Mouse (Mus musculus) NIH3T3 (cell line): Measurements from ENCODE around the gene March10.

Experiments used
- DNase-seq: peaks from one replicate; pipeline ENCODE4 v3.0.0-alpha.2; 2012; ENCODE audit warnings: low read depth

The March10 gene

DNA sequence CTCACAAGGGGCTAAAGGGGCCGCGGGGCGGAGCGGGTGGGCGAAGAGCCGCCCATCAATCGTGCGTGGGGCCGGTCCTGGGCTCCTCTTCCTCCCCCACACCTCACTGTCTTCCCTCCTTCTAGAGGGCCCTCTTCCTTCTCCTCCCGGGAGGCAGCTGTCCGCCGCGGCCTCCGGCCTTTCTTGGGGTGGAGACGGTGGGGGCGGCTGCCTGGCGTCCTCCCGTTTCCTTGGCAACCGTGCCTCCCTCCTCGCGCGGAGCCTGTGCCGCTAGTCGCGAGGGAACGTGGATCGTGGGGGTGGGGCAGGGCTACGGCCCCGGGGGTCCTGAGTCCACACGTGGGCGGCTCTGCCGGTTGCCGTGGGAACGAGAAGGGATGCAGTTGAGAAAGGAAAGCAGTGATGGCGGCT, at the start of gene March10:
Gene March10, minus strand, starts transcription at position 239 of the 411 bp plus-strand sequence.
- no peak for DNase-seq

DNA sequence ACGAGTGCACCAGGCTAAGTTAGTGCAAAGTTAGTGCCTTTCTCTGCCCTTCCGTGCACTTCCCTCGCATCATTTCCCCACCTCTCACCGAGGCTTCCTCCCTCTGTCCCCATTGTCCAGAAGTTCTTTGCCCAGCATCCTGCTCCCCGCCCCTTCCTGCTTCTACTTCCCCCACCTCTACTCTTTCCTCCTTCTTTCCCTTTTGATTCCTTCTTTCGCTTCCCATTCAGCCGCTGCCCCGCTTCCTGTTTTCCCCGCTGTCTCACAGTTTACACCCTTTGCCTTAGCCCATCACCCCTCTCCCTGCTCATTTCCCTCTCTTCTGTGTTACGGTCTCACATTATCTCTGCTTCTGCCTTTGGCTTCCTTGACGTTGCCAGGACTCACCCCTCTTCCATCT, 49.8 kb upstream of the March10 start:
- no peak for DNase-seq

DNA sequence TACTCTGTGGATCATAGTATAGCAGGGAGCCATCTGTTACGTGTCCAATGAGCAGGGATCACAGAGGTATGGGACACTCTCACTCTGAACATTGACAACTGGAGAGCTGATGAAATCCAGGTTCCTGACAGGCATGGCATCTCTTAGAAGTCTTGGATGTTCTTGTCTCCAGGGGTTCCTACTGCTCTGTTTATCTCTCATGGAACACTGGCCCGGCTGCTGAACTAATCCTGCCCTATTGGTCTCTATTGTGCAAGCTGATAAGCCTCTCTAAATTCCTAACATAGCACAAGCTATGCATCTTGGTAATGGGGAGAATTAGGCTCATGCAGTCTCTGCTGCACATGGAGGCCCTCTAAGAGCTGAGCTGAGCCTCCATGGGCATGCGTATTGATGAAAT, 48.5 kb upstream of the March10 start:
- no peak for DNase-seq

DNA sequence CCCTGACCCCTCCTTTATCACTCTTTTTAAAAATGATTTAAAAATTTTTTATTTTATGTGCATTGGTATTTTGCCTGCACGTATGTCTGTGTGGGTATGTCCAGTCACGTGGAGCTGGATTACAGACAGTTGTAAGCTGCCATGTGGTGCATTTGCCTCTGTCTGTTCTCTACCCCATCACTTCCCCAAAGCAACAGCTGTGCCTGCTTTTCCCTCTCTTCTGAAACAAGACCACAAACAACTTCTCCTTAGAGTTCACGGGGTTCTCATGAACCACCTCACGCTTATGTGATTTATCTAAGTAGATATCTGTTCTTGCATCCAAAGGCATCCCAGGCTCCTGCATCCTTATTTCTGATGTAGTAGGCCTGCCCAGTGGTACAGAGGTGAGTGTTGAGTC, 45.8 kb upstream of the March10 start:
- no peak for DNase-seq

DNA sequence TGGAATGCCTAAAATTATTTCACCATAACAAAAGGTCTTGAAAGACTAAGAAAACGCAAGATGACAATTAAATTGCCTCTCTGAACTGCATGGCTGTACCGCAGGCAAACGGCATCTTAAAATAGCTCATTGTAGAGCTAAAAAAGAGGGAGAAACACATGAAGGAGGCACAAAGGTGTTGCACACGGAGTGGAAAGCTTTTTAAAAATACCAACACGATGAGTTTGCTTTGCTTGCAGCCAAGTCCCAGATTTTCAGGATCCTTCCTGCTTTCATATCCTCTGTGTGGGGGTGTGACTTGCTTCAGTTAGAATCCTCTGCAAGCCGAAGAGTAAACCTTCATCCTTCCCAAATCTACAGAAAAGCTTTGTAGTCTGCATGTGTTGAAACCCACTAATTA, 41.0 kb upstream of the March10 start:
- peak; percentile 31 for DNase-seq

DNA sequence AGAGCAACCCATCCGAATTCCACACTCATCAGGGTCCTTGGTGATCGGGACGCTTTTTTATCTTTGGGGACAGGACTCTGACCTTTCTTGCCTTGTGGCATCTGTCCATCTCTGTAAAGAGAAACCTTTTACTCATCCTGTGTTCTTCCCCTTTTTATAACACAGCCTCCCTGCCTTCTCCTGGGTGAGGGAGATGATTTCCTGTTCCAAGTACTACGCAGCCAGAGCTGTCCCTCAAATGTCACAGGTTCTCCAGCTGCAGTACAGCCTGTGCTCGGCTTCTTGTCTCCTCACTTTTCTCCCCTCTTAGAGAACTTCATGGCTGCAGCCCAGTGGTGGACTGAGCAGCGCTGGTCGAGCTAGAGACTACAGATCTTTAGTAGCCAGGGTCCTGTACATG, 40.1 kb upstream of the March10 start:
- no peak for DNase-seq

DNA sequence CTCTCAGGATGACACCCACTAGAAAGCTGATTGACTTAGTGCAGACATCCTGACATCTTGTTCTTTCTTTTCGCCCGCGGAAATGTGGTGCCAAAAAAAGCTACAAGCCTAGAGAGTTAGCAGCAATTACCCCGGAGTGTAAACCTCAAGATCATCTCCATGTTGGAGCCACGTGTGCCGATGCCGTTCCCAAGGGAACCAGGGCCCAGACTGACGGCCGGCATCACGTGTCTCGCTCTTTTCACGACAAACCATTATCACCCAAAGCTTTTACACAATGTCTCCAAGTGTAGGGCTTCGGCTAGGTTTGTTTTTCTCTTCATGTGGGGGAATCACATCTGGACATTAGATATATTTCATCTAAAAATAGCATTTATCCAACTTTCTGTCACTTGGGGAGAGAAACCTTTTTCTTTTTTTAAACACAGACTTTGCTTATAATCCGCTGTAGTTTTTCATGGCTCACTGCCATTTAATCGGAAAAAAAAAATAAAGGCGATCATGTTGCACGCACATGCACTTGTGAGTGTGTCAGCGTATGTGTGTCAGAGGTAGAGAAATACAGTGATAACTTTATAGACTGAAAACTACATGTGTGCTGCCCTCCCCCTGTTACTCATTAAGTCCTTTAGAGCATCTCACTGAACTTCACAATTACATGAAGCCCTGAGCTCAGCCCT, 39.2 kb upstream of the March10 start:
- peak; percentile 59 for DNase-seq

DNA sequence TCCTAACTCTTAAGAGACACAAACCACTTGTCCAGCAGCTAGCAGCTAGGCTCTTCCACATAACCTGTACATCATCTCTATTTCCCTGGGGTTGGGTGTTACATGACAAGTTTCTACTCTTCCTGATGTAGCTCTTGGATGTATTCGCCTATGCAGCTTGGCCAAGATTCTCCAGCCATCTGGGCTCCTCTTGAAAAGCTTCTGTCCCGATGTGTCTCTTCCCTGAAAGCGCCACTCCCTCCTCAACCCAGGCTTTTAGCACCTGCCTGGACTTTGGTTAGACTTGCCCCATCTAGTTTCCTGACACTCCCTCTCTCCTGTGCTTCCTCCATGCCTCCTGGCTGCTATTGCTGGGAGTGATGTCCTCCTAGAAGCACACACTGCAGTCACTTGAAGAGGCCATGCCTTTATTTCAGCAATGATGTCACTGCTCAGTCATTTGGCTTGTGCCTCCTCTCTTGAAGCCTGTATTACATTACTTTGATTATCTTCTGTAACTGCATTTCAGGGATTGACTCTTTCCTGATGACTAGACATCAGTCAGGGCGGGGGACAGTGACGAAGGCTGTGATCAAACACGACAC, 38.3 kb upstream of the March10 start:
- DNase-seq, result no peak

DNA sequence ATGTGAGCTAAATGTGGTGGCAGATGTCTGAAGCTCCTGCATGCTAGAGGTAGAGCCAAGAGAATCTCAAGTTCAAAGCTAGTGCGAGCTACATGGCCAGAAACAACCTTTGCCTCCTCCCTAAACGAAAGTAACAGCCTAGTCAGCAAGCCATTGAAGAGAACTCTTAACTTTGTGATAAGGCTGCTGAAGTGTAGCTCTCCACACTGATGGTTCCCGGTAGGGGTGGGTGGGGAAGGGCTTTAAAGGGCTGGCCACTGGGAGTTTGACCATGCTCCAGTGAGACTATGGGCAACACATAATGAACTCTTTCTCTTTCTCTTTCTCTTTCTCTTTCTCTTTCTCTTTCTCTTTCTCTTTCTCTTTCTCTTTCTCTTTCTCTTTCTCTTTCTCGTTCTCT, 35.9 kb upstream of the March10 start:
- DNase-seq, result no peak

DNA sequence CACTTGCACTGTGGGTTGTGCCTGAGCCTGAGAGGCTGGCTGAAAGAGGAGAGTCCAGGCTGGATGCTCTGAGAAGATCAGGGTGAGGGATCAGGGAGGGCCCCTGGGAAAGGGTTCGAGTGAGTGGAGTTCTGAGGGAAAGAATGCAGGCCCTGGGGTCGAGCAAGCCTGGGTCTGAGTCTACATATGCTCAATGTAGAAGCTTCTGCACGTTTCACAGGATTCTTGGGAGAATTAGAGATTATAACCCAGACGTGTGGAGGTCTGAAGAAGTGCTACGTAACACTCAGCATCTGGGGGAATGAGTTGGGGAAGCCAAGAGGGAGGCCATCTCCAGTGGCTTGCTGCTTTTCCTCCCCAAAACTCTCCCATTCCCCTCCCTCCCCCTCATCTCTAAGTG, 34.4 kb upstream of the March10 start:
- no peak for DNase-seq

DNA sequence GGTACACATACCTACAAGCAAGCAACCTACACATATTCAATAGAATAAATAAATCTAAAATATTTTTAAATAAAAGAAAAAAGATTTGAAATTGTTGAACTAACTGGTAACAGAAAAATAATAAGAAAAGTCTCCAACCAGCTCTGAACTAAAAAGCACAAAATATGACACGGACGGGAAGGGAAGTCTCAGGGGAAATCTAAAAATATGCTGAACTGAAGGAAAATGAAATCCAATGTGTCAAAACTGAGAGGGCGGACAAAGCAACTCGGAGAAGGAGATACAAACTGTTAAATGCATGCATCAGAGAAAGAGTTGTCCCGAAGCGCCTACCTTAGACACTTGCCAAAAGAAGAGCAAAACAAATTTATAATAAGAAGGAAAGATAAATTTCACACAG, 28.9 kb upstream of the March10 start:
- DNase-seq, result no peak

DNA sequence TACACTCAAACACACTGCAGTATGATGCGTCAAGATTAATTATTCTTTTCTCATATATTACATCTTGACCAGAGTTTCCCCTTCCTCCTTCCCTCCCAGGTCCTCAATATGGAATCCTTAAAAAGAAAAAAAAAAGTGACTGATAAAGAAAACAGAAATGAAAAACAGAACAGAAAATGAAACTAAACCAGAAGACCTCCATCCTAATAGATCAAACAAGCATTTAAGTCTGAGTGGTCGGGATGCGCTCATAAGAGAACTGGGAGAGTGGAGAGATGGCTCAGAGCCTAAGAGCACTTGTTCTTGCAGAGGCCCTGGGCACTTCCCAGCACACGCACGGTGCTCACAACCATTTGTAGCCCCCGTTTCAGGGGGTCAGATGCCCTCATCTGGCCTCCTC, 28.5 kb upstream of the March10 start:
- DNase-seq, result no peak

DNA sequence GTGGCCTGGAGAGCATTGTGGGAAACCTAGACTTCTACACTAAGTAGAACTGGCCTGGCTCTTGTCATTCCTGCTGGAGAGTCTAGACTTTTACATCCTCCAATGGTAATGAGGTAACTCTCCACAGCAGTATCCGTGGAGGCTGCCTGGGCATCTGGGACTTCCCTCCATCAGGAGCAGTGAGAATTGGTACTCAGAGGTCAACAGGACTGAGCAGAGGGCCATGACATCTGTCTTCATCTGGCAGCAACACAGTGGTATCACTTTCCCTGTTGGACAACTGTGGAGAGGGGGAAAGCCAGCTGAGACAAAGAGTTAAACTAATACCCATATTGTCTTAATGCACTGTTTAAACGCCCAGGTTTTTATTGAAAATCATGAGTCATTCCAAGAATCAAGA, 26.2 kb upstream of the March10 start:
- no peak for DNase-seq

DNA sequence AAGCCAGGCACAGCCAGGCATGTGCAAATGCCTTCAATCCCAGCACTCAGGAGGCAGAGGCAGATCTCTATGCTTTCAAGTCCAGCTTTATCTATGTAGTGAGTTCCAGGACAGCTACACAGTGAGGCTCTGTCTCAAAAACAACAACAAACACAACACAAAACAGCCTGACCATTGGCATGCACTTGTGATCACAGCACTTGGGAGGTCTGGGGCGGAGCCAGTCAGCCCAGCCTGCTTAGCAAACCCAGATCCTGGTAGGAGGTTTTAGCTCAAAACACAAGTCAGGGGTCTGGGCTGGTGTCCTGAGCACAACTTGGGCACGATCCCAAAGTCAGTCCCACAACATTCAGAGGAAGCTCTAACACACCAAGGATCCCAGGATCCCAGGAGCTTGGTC, 18.2 kb upstream of the March10 start:
- no peak for DNase-seq

DNA sequence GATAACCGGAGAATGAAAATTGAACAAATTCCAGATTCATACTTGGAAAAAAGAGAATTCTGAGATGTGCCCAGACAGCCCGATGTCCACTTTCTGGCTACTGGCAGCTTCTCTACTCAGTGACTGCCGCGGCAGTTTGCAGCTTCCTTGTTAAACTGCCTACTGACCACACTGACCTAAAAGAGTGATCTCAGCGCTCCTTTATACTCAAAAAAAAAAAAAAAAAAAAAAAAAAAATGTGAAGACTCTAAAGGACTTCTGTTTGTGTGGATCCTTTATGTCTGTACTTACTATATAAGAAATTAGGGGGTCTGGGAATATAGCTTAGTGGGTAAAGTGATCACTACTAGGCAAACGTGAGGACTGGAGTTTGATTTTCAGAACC, 17.8 kb upstream of the March10 start:
- DNase-seq, result no peak

DNA sequence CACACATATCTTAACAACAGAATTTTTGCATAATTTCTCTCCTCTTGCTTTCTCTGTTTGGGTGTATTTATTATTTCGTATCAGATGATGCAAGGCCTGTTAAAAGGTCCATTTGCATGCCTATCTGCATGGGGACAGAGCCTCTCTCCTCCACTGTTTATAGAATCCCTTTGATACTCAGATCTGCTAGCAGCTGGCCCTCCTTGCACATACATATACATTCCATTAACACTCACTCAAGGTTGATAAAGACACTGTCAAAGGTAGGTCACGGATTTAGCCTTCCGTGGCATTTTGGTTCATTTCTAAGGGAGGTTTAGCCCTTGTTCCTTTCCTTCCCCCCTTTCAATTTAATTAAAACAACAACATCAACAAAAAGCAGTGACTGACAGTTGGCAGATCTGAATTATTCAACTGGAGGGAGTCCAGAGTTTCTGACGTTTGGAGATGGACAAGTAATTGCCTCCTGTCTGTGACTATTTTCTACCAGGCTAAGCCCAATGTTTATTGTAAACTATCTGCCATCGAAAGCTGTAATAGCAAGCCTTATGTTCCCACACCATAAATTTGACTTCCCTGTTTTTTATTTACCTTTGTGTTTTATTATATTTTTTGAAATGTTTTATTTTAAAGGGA, 17.3 kb upstream of the March10 start:
- DNase-seq, result no peak

DNA sequence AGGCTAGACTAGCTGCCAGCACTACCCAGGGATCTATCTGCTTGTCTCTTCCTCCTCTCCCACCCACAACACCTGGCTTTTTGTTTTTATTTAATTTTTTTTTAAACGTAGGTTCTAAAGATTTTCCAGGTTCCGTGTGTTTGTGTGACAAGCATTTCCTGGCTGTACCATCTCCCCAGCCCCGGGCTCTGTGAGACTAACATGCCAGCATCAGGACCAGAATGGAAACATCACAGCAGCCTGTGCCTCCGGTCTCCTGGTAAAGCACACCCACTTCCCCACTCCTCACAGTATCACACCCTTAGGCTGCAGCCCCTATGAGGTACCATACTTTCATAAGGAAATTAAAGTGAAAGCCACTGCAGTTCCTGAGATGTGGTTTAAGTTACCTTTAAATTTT, 16.1 kb upstream of the March10 start:
- DNase-seq, result no peak

DNA sequence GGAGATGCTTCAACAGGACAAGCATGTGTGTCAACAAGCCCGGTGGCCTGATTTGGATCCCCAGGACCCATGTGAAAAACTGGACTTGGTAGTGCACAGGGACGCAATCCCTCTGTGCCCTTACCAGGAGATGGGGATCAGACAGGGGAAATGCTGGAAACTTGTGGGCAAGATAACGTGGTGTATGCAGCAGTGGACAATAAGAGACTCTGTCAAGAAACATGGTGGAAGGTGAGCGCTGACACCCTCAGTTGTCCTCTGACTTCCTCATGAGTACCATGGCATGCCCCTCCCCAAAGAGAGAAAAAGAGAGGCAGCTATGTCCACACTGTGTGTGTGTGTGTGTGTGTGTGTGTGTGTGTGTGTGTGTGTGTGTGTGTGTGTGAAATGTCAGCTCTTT, 14.4 kb upstream of the March10 start:
- no peak for DNase-seq

DNA sequence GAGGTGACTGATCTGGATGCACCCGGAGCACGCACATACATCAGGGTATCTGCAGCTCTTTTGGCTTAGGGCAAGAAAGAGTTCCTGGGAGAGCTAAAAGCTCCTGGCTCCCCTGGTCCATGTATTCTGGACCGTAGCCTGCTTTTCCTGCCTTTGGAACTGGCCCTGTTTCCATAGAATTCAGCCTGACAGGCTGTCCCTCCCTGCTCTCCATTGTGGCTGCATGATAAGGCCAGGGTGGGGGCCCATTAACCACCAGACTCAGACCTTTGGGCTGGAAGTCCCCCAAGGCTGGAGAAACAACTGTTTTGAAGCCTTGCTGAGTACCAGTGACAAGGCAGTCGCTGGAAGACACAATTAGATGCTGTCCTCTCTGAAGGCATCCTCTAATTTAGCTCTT, 13.0 kb upstream of the March10 start:
- no peak for DNase-seq

DNA sequence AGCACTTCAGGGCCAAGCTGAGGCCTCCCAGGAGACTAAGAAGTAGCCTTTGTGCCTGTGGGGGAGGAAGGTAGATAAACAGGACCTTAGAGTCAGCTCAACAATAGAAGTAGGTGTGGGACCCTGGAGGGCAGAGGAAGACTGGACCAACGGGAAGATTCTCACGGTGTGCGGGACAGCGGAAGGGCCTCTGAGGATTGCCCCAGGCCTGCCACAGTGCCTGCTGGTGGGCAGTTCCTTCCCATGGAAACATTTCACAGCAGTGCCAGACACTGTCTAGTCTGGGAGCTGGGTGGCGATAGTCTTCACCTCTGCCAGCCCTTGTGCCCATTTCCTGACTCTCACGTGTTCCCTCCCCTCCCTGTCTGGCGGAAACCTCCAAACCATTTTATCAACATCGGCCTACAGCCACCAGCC, 12.6 kb upstream of the March10 start:
- DNase-seq, result peak; percentile 17

DNA sequence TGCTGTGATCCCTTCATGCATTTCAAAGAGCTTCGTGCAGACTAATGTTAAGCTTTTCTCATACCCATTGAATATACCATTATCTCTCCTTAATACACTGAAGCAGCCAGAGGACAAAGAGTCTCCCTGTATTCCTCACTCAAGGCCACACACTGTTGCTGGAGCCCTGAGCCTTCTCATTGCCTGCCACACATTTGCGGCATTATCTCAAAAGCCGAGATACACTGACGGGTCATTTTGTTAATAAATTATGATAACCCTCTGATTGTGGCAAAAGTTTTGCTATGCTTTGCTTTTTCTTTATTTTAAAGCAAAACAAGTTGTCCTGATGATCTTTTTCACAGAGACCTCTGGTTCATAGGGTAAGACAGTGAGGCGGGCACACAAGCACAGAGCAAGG, 11.9 kb upstream of the March10 start:
- DNase-seq, result no peak

DNA sequence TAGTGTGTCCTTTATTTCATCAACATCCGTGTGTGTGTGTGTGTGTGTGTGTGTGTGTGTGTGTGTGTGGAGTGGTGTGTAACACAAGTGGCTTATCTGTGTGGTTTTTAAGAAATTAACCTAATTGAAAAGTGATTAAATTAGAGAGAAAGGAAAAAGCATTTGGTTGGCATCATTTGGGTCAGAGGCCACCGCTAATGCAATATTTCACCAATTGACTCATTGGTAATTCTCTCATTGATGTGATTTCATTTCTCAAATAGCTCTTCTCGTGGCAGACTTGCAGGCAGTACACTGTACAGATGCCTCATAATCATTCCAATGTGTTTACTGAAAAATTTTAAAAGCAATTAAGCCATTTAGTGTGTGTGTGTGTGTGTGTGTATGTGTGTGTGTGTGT, 11.3 kb upstream of the March10 start:
- peak; percentile 57 for DNase-seq

DNA sequence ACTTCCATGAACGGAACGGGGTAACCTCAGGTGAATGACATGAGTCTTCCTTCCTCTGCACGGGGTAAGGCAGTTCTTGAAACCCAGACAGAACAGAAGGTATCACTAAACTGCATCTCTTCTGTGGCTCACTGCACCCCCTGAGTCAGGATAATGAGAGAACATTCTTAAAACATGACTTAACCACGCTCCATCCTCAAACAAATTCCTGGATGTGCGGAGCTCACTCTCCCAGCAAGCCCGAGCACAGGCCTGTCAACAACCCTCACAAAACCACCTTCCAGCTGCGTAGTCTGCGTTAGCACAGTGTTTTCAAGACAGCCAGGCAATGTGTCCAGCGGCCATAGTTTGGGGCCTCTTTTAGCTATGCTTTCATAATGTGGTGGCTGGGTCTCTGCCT, 10.7 kb upstream of the March10 start:
- peak; percentile 90 for DNase-seq

DNA sequence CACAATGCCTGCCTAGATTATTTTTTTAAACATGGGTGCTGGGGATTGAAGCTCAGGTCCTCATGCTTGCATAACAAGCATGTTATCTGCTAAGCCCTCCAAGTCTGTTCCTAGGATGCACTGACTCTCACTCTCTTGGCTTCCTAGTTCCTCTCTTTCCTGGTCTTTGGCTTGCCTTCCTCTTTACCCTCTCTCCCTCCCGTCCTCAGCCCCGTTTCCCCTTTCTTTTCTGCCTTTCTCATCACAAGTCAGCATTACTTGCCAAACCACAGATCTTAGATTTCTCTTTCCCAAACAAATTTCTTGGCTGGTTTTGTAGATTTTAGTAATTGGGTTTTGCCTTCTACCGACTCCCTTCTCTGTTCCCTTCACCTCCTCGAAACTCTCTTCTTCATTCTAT, 10.2 kb upstream of the March10 start:
- DNase-seq, result peak; percentile 85
